Mouse (Mus musculus) embryonic fibroblast, embryonic 13.5 days (primary cell): ENCODE data around the gene Tex48.

ENCODE experiments used
- CTCF ChIP-seq: IDR thresholded peaks from 2 replicates; pipeline ENCODE4 v1.5.1; 2011; ENCODE audit warnings: mild to moderate bottlenecking, control low read depth, low read length, moderate library complexity, borderline replicate concordance; ENCODE audit not compliant: insufficient read depth
- POLR2A ChIP-seq: IDR thresholded peaks from 2 replicates; pipeline ENCODE4 v1.6.1; 2011; ENCODE audit warnings: low read depth, mild to moderate bottlenecking, control low read depth, low read length, moderate library complexity

DNA sequence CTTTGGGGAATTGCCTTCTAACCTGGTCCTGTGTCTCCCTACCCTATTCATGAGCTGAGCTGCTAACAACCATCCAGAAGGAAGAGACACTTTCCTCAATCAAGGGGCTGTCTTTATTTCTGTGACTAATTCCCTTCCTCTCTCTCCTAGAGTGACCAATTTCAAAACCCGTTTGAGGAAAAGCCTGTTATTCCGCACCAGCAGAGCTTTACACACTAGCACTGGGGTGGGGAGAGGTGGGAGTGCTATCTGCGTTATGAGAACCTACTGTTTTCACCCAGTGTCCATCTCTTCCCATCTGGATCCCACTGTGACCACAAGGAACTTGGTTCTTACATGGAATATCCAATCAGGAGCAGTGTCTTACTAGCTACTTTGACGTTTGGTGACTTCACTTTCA, 36.9 kb upstream of the Tex48 start:
- TF ChIP-seq CTCF (no peak), POLR2A (no peak)
